Mouse (Mus musculus) urinary bladder, postnatal 14 days (tissue): ENCODE results near the gene Ppp1r1a.
A peak's percentile ranks its signal among the peaks of the same experiment; 100 is the strongest.

Experiments used
- DNase-seq: peaks from one replicate; pipeline ENCODE4 v3.0.0; 2021; ENCODE audit warnings: low spot score

Ppp1r1a gene

DNA sequence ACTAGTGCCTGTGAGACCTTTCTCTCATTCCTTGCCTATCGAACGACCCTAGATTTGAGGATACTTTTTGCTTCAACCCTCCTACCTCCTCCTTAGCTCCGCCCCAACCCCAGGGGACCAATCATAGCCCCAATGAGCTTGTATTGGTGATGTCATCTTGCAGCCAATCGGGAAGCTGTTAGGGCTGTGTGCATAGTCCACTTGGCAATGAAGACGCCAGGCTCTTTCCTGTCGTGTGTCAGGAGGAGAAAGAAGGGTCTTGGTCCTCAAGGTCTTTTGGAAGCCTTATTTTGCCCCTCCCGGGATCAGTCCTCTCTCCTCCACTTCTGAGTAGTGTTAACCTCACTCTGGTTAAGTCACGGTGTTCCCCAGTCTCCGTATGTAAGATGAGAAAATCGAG, 23.7 kb downstream of the Ppp1r1a start:
- peak; percentile 73 for DNase-seq

DNA sequence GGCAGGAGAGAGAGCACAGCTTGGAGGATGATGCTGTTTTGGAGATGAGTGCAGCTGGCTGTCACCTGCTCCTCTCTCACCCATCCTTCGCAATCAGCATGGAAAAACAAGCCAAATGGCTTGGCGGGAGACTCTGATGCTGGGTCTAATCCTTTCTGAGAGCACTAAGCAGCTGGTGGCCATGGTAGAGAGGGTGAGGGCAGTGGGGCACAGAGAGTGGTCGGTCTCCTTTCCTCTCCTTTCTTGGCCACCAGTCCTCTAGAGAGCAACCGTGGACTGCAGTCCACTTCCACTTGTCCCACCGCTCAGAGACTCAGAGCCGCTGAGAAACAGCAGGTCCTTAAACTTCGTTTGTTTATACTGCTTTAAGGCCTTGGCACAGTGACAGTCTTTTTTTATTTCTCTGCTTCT, 24.2 kb downstream of the Ppp1r1a start:
- DNase-seq = no peak

DNA sequence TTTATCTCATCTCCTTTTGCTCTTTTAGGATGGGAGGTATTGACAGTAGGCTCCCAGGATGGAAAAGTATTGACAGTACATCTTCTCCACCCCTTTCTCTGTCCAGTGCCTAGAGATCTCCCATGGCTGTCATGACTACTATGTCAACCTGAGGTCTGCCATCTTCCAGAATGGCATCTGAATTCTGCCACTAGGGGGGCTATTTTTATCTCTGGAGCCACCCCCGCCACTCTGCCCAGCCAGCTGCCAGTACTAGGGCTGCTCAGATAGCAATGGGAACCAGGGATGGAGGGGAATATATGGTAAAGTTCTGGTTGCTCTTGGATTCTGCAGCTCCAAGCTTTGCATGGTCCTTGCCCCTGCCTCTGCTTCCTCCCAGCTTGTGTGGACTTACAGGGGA, 26.2 kb downstream of the Ppp1r1a start:
- no peak for DNase-seq

DNA sequence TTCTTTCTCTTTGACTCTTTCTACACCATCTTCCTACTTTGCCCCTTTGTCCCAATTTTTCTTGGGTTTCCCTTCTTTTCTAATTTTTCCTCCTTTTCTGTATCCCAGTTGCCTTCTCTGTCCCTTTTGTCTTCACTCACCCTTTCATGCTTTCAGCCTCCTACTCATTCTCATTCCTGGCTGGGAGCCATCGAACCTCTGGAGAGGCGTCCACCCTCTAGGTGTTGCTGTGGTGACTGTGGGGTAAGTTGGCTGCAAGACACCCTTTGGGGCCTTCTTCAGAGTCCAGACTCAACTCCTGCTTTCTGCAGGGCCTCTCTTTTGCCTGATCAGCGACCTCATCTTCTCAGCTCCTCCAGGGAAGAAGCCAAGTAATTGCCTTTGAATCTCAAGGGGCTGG, 28.5 kb downstream of the Ppp1r1a start:
- no peak for DNase-seq

DNA sequence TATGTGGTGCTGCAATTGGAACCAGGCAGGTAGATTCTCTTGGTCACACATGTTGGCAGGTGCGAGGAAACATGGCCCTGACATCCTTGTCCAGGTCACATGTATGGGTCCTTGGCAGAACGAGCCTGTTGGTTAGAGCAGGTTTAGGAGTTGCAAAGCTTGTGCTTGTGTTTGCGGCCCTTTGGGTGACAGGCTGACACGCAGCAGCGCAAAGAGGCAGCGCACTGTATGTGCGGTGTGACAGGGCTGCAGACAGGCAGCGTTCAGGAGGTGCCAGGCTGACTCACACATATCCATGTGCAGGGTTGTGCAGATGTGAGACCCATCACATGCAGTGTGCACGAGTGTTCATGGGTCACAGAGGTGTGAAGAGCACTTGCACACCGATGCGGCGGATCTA, 34.1 kb downstream of the Ppp1r1a start:
- no peak for DNase-seq

DNA sequence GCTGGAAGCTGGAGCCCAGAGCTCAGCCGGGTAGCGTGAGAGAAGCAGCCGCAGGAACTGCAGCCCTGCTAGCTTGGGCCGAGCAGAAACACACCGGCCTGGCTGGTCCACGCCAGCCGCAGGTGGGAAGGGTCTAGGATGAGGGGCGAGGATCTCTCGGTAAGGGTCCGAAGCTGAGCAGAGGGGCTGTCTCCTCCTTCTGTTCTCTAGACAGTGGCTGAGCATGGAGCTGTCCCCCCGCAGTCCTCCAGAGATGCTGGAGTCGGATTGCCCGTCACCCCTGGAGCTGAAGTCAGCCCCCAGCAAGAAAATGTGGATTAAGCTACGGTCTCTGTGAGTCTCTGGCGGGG, 34.6 kb downstream of the Ppp1r1a start:
- no peak for DNase-seq

DNA sequence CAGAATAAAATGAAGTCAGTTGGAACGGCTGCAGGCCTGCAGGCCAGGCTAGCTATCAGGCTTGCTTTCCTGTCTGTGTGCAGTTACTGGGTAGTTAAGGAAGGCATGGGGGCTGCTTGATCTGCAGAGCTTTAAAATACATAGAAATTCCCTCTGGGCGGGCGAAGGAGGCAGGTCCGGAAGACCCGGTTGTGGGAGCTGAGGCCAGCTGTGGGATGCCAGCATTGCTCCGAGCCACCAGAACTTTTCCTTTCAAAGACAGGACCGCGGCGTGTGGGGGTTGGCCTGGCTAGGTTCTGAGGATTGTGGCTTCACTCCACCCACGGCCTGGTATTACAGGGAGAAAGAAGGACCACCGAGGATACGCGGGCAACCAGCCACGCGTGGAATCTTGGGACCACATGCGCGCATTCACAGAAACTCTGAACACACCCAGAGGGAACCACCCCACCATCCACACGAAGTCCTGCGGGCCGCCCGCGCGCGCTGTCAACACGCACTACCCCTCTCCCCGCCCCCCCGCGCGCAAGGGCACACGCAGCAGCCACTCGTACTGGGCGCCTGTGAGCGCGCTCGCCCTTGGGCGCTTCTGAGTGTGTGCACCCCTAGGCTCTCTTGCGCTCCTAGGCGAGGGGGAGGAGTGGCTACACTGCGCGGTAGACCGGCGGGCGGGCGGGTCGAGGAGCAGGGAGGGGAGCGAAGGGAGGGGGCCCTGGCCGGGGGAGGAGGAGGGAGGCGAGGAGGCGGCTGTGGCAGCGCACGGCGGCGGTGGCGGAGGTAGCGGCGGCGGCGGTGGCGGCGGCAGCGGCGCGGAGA, 35.2 kb downstream of the Ppp1r1a start, which contains the start of gene Pde1b:
Pde1b (plus strand) TSS at position 600 of the 816 bp plus-strand sequence.
- peak; percentile 54 for DNase-seq

DNA sequence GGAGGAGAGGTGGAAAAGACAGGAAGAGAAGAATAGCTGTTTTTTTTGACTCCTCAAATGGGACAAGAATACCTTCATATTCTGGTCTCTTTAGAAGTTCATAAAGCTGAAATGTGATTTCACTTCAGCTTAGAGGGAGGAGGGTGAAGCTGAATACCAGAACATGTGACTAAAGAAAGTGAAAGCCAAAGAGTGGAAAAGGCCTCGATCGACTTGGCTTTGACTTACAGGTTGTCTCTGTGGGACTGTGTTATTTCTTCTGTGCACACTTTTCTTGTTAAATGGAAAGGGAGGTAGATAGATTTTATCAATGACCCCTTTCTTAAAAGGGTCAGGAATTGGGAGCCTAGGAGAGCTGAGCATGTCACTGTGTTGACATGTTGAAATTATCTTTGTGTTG, 36.6 kb downstream of the Ppp1r1a start:
- DNase-seq = no peak

DNA sequence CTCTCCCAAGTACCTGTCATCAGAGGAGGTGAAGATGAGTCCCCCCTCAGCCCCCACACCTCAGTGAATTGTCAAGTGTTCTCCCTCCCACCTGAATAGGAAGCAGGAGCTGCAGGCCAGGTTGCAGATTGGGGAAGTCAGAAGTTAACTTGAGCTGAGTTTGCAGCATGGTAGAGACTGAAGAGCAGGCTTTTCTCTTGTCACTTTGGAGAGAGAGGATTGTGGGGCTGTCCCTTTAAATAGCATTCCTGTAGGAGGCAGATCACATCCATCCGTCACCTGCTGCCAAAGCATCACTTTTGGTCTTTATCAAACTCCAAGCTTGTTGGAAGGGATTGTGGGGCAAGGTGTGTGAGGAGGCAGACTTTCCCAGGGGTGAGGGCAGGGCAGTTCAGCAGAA, 37.1 kb downstream of the Ppp1r1a start:
- DNase-seq = no peak

DNA sequence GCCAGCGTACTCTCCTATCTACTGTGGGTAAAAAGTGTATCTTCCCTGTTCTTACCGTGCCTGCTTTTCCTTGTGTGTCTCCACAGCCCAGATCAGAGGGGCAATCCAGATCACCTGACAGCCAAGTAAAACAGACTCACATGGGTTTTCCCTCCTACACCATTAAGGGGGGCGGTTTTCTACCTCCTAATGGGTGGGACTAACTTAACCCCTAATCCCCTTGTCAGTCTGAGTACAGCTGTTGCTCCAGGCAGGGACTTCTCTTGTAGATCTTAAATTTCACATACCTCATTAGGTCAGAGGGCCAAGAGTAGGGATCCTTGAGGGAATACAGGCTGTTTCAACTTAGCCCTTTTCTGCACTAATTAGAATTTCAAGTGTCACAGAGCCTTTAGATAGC, 39.6 kb downstream of the Ppp1r1a start:
- DNase-seq = no peak

DNA sequence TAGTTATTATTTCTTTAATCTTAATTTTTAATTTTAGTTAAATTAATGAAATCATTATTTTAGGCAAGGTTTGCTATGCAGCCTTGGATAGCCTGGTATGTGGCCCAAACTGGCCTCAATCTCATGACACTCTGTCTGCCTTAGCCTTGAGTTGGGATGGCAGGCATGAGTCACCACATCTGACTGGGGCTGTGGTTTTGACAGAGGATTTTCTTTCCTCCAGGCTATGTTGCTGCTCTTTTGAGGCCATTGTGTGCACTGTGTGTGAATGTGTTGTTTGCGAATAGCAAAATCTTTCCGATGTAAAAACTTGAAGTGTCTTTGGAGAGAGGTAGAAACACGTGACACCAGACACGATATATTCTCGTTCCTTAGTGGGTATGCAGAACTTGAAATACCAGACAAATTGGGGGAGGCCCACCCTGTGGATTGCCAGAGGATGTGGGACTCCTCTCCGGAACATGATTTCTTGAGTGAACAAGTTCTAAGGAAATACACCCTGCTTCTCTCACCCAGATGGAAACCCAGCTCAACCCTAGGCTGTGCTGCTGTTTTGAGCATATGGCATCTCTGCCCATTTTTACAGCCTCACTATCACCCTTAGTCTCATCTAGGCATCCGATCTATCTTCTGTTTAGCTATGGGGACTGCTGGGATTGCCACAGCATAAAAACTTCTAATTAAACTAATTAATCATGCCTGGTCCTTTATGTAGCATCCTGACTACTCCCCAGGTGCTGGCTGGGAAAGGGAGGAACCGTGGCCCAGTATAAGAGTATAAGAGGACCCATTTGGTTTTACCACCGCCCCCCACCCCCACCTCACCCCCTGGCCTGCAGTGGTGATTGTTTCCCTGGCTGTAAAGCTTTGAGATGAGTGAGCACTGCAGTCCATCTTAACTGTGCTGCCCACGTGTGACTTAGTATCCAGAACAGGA, 41.3 kb downstream of the Ppp1r1a start:
- no peak for DNase-seq

DNA sequence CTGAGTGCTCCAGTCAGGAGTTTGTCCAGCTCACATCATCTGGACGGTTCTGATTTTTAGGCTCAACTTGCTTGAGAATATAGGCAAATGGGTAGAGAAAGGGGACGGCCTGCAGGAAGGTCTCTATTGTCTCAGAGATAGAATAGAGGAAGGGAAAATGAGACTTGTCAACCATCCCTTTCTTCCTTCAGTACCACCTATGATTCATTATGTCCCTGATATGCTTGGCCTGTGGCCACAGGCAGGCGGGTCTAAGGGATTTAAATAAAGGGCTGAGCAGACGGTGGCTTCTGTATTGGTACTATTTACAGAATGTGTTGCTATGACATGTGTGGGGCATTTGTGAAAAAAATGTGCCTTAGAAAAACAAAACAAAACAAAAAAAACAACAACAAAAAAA, 49.5 kb downstream of the Ppp1r1a start:
- DNase-seq = no peak

DNA sequence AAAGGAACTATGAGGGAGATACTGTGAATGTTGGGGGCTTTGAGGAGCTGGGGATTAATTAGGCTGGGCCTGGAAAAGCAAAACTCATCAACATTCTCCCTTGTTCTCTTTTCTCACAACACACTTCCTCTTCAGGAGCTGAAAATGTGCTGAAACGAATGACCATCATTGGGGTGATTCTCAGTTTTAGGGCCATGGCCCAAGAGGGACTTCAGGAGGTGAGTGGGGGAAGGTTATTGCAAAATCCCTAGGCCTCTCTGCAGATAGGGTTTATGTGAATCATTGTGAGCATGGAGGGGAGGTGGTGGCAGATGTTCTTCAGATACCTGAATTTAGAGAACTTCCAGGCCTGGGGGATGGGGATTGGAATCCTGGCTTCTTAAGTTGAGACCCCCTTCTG, 51.1 kb downstream of the Ppp1r1a start:
- no peak for DNase-seq

DNA sequence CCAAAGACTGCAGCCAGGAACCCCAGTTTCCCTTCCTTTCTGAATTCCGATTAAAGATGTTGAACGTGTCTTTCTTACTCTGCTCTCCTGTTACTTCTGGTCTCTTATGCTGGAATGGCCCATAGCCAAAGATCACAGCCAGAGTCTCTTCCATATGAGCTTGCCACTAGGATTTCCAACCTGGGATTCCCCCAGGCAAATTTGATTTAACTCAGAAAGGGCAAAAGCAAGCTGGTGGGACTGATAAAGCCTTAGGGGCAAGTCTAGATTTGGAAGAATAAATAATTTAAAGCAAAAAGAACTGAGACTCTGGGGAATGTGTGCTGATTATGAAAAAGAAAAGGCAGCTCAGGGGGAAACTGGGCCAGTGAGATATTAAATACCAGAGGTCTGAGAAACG, 52.7 kb downstream of the Ppp1r1a start:
- no peak for DNase-seq

DNA sequence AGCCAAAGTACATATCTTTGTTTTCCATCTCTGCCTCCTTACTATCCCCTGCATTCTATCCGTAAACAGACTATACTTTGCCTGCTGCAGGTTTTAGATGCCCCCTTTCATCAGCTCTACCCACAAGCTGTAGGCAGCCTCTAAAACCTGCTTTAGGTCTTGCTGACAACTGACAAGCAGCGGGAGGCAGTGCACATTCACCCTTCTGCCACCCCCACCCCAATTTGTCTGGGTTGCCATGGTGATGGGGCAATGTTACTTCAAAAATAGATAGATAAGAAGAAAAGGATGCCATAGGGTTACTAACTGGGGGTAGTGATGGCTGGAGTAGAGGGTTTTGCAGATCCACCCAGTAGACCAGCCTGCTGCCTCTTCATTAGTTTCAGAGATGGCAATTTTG, 53.3 kb downstream of the Ppp1r1a start:
- DNase-seq = no peak

DNA sequence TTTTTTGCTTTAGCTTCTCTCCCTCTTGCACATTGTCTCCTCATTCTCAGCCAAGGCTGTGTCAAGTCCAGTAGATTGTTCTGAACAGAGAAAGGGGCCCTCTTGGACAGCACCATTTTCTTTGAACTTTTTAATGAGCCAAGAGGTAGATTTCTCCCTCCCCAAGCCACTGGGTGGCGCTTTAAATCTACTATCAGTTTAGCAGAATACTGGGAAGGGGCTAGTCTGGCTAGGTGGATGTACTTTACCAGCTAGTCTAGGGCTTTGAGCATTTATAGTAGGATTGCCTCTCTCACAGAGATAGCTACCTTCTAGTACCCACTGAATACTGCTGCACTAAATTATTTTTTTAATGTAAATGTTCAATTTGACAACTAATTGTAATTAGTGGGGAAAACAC, 55.3 kb downstream of the Ppp1r1a start:
- no peak for DNase-seq
